Mouse (Mus musculus): ENCODE results near the gene Senp7. TPM values are rescaled to one million over a fixed set of nuclear protein-coding genes. Genes with fewer than 3 reads are reported as not detected.
A peak's percentile ranks its signal among the peaks of the same experiment; 100 is the strongest.

The Senp7 gene
- polyA plus RNA-seq, 1 experiment = 24.4 TPM

GRCm38 (mm10) chr16:56186863-56187262 lies 138.7 kb downstream of the Senp7 start:
- Histone ChIP-seq H3K27ac (ENCODE audit: insufficient read depth, low read depth, low read length) (no peak overlapping the region), H3K4me3 (ENCODE audit: insufficient read depth, low read length) (no peak overlapping the region), H3K4me1 (ENCODE audit: control insufficient read depth, insufficient read depth, low read length) (no peaks in the 10 kb centered on the region)
- no peak for TF ChIP-seq CTCF (IDR thresholded peaks at IDR 0.05; ENCODE audit: low read depth, low read length)
- TF ChIP-seq POLR2A (IDR thresholded peaks at IDR 0.05; ENCODE audit: borderline replicate concordance, low read depth, low read length) = no peak

GRCm38 (mm10) chr16:56188198-56188597 lies 140.1 kb downstream of the Senp7 start:
- no peak for TF ChIP-seq CTCF (IDR thresholded peaks at IDR 0.05; ENCODE audit: low read depth, low read length)
- TF ChIP-seq POLR2A (IDR thresholded peaks at IDR 0.05; ENCODE audit: borderline replicate concordance, low read depth, low read length) = no peak
- H3K27ac ChIP-seq (ENCODE audit: insufficient read depth, low read depth, low read length) = no peak overlapping the region
- no peak overlapping the region for H3K4me3 ChIP-seq (ENCODE audit: insufficient read depth, low read length)
- no peaks in the 10 kb centered on the region for H3K4me1 ChIP-seq (ENCODE audit: control insufficient read depth, insufficient read depth, low read length)

- Histone ChIP-seq H3K4me1 (ENCODE audit: control insufficient read depth, insufficient read depth, low read length) (no peaks in the 10 kb centered on the region), H3K27ac (ENCODE audit: insufficient read depth, low read depth, low read length) (no peak within 1 kb of the TSS), H3K4me3 (ENCODE audit: insufficient read depth, low read length) (no peak within 1 kb of the TSS)
- TF ChIP-seq POLR2A (IDR thresholded peaks at IDR 0.05; ENCODE audit: borderline replicate concordance, low read depth, low read length) (no peak), CTCF (IDR thresholded peaks at IDR 0.05; ENCODE audit: low read depth, low read length) (no peak)
Measured at GRCm38 (mm10) chr16:56204051-56204450, 155.9 kb downstream of the Senp7 start, which contains the start of gene Impg2. Impg2 (plus strand) TSS chr16:56204313.

GRCm38 (mm10) chr16:56212740-56213139 lies 164.6 kb downstream of the Senp7 start:
- TF ChIP-seq CTCF (IDR thresholded peaks at IDR 0.05; ENCODE audit: low read depth, low read length) (no peak), POLR2A (IDR thresholded peaks at IDR 0.05; ENCODE audit: borderline replicate concordance, low read depth, low read length) (no peak)
- H3K4me3 ChIP-seq (ENCODE audit: insufficient read depth, low read length) = no peak overlapping the region
- H3K4me1 ChIP-seq (ENCODE audit: control insufficient read depth, insufficient read depth, low read length) = no peaks in the 10 kb centered on the region
- H3K27ac ChIP-seq (ENCODE audit: insufficient read depth, low read depth, low read length) = no peak overlapping the region

- H3K4me1 ChIP-seq (ENCODE audit: control insufficient read depth, insufficient read depth, low read length) = no peaks in the 10 kb centered on the region
- TF ChIP-seq CTCF (IDR thresholded peaks at IDR 0.05; ENCODE audit: low read depth, low read length) (no peak), POLR2A (IDR thresholded peaks at IDR 0.05; ENCODE audit: borderline replicate concordance, low read depth, low read length) (no peak)
- no peak overlapping the region for H3K4me3 ChIP-seq (ENCODE audit: insufficient read depth, low read length)
Measured at GRCm38 (mm10) chr16:56227686-56228085, 179.5 kb downstream of the Senp7 start.

GRCm38 (mm10) chr16:56229455-56229854 lies 181.3 kb downstream of the Senp7 start:
- no peak for TF ChIP-seq POLR2A (IDR thresholded peaks at IDR 0.05; ENCODE audit: borderline replicate concordance, low read depth, low read length)
- no peak for TF ChIP-seq CTCF (IDR thresholded peaks at IDR 0.05; ENCODE audit: low read depth, low read length)
- Histone ChIP-seq H3K27ac (ENCODE audit: insufficient read depth, low read depth, low read length) (no peak overlapping the region), H3K4me3 (ENCODE audit: insufficient read depth, low read length) (no peak overlapping the region), H3K4me1 (ENCODE audit: control insufficient read depth, insufficient read depth, low read length) (no peaks in the 10 kb centered on the region)

More at GRCm38 (mm10) chr16:56227686-56228085, 179.5 kb downstream of the Senp7 start:
- no peak overlapping the region for H3K27ac ChIP-seq (ENCODE audit: insufficient read depth, low read depth, low read length)

- peak; percentile 58 for TF ChIP-seq CTCF (IDR thresholded peaks at IDR 0.05; ENCODE audit: low read depth, low read length)
- no peak for TF ChIP-seq POLR2A (IDR thresholded peaks at IDR 0.05; ENCODE audit: borderline replicate concordance, low read depth, low read length)
- no peaks in the 10 kb centered on the region for H3K4me1 ChIP-seq (ENCODE audit: control insufficient read depth, insufficient read depth, low read length)
- H3K4me3 ChIP-seq (ENCODE audit: insufficient read depth, low read length) = no peak overlapping the region
Measured at GRCm38 (mm10) chr16:56231300-56231699, 183.2 kb downstream of the Senp7 start.

GRCm38 (mm10) chr16:56232736-56233135 lies 184.6 kb downstream of the Senp7 start:
- Histone ChIP-seq H3K4me3 (ENCODE audit: insufficient read depth, low read length) (no peak overlapping the region), H3K27ac (ENCODE audit: insufficient read depth, low read depth, low read length) (no peak overlapping the region), H3K4me1 (ENCODE audit: control insufficient read depth, insufficient read depth, low read length) (no peaks in the 10 kb centered on the region)
- TF ChIP-seq POLR2A (IDR thresholded peaks at IDR 0.05; ENCODE audit: borderline replicate concordance, low read depth, low read length) (no peak), CTCF (IDR thresholded peaks at IDR 0.05; ENCODE audit: low read depth, low read length) (no peak)

More at GRCm38 (mm10) chr16:56231300-56231699, 183.2 kb downstream of the Senp7 start:
- no peak overlapping the region for H3K27ac ChIP-seq (ENCODE audit: insufficient read depth, low read depth, low read length)

Other genes starting within 250 kb of the Senp7 start
- 60.3 and 61.0 TPM in 2 replicates for gene Nfkbiz, start 209.4 kb upstream of the Senp7 start, polyA plus RNA-seq (2012; ENCODE audit: insufficient read depth, insufficient read length, missing spikeins)
- gene Nxpe3, start 153.1 kb upstream of the Senp7 start, polyA plus RNA-seq (2012; ENCODE audit: insufficient read depth, insufficient read length, missing spikeins) = 0.20 TPM in 2 replicates
- gene Cep97, start 113.5 kb upstream of the Senp7 start, polyA plus RNA-seq (2012; ENCODE audit: insufficient read depth, insufficient read length, missing spikeins) = 3.5 and 4.8 TPM in 2 replicates
- 1,052 and 1,077 TPM in 2 replicates for gene Rpl24, start 82.1 kb upstream of the Senp7 start, polyA plus RNA-seq (2012; ENCODE audit: insufficient read depth, insufficient read length, missing spikeins)
- 13.4 and 13.9 TPM in 2 replicates for gene Zbtb11, start 74.5 kb upstream of the Senp7 start, polyA plus RNA-seq (2012; ENCODE audit: insufficient read depth, insufficient read length, missing spikeins)
- gene Pcnp, start 18.6 kb upstream of the Senp7 start, polyA plus RNA-seq (2012; ENCODE audit: insufficient read depth, insufficient read length, missing spikeins) = 116 and 125 TPM in 2 replicates
- 10.3 and 10.6 TPM in 2 replicates for gene Trmt10c, start 10.5 kb upstream of the Senp7 start, polyA plus RNA-seq (2012; ENCODE audit: insufficient read depth, insufficient read length, missing spikeins)
- 0.67 TPM in 1 of 2 replicates, not detected in the other for gene Impg2, start 156.0 kb downstream of the Senp7 start, polyA plus RNA-seq (2012; ENCODE audit: insufficient read depth, insufficient read length, missing spikeins)

All from bone marrow macrophage, adult 2 months (primary cell).